Mouse (Mus musculus) heart, embryonic 11.5 days (tissue): Measurements from ENCODE around the gene Atg2b. TPM values are rescaled to one million over a fixed set of nuclear protein-coding genes. Genes with fewer than 3 reads are reported as not detected.

Source experiments
- ATAC-seq: fragments of 200-750 bp; cut with Nextera tagmentation; replicated peaks from 2 replicates; pipeline ENCODE4 v1.8.0; 2017; ENCODE audit warnings: moderate library complexity; ENCODE audit not compliant: insufficient number of reproducible peaks, low FRiP score, low TSS enrichment
- H3K27ac ChIP-seq: fragments of 300-500 bp; sonication (generic); 2 replicates; pipeline ENCODE4 v1.5.1; 2014; ENCODE audit warnings: mild to moderate bottlenecking, low read depth, low read length
- H3K27me3 ChIP-seq: fragments of 300-500 bp; sonication (generic); 2 replicates; pipeline ENCODE4 v1.6.1; 2014; ENCODE audit warnings: mild to moderate bottlenecking, low read length, mixed read lengths; ENCODE audit not compliant: control insufficient read depth, insufficient read depth
- H3K36me3 ChIP-seq: fragments of 300-500 bp; sonication (generic); 2 replicates; pipeline ENCODE4 v1.6.1; 2014; ENCODE audit warnings: mild to moderate bottlenecking, low read length, moderate library complexity, mixed read lengths; ENCODE audit not compliant: control insufficient read depth, insufficient read depth
- H3K4me1 ChIP-seq: fragments of 300-500 bp; sonication (generic); 2 replicates; pipeline ENCODE4 v1.6.1; 2014; ENCODE audit warnings: low read length; ENCODE audit not compliant: control insufficient read depth, insufficient read depth
- H3K4me2 ChIP-seq: fragments of 300-500 bp; sonication (generic); 2 replicates; pipeline ENCODE4 v1.6.1; 2014; ENCODE audit warnings: mild to moderate bottlenecking, moderate library complexity
- H3K4me3 ChIP-seq: fragments of 300-500 bp; sonication (generic); 2 replicates; pipeline ENCODE4 v1.5.1; 2014; ENCODE audit warnings: low read depth, low read length
- H3K9ac ChIP-seq: fragments of 300-500 bp; sonication (generic); 2 replicates; pipeline ENCODE4 v1.6.1; 2014; ENCODE audit warnings: mild to moderate bottlenecking, low read depth, low read length, moderate library complexity
- H3K9me3 ChIP-seq: fragments of 300-500 bp; sonication (generic); replicated peaks from 2 replicates; pipeline ENCODE4 v1.6.1; 2016; ENCODE audit warnings: low read length; ENCODE audit not compliant: control insufficient read depth
- WGBS: fragments of 180-500 bp; shearing (Covaris S2); extraction: QIAGEN DNeasy Blood & Tissue Kit; methylation state at CpG from one replicate; pipeline ENCODE4 v1.1.7; 2014; ENCODE audit not compliant: insufficient replicate concordance; 5-methylcytosine and 5-hydroxymethylcytosine counted together
- polyA plus RNA-seq: library from polyadenylated mRNA; unstranded; fragments of >200 nt; fragmentation: Nextera tagmentation; extraction: Ambion mirVana; gene quantifications from 2 replicates; pipeline ENCODE4 v1.2.1, GENCODE M21; 2014

The Atg2b gene
- polyA plus RNA-seq, 1 experiment from 2014 or later, result 12.2 TPM

GRCm38 (mm10) chr12:105611748-105612147, 73.3 kb downstream of the Atg2b start:
- H3K36me3 ChIP-seq, result peaks cover 4% of the 10 kb centered on the region; the same call in 1 of the 2 replicates
- H3K27ac ChIP-seq, result no peak overlapping the region
- H3K4me1 ChIP-seq, result peaks cover 3% of the 10 kb centered on the region; the same call in 1 of the 2 replicates
- H3K4me2 ChIP-seq, result no peak overlapping the region
- no peak for ATAC-seq
- no peak overlapping the region for H3K4me3 ChIP-seq
- 15% methylated on average over 7 of the region's 7 CpGs for WGBS
- no peak overlapping the region for H3K9ac ChIP-seq
- no peaks in the 10 kb centered on the region for H3K27me3 ChIP-seq
- no peaks in the 10 kb centered on the region for H3K9me3 ChIP-seq

DNA sequence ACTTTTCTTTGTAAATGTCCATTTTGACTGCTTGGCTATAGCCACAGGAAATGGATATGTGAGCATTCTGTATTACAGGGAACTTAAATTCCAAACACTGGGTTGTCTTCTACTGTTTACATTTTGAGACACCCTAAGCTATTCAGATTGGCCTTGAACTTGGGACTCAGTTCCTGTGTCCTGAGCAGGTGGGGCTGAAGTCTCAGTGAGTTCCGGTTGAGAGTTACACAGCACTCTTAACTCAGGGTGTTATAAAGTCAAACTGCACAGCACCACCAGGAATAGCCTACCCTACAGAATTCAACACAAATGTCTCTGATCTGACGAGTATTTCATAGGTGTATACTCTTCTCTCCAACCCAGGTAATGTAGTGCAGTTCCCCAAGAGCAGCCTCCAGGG, 74.0 kb downstream of the Atg2b start:
- Histone ChIP-seq H3K9ac (no peak overlapping the region), H3K4me3 (no peak overlapping the region), H3K27me3 (no peaks in the 10 kb centered on the region), H3K9me3 (no peaks in the 10 kb centered on the region), H3K27ac (no peak overlapping the region), H3K4me2 (no peak overlapping the region), H3K4me1 (peaks cover 3% of the 10 kb centered on the region; the same call in 1 of the 2 replicates), H3K36me3 (no peaks in the 10 kb centered on the region)
- WGBS, result 87% methylated on average over 2 of the region's 2 CpGs
- no peak for ATAC-seq

DNA sequence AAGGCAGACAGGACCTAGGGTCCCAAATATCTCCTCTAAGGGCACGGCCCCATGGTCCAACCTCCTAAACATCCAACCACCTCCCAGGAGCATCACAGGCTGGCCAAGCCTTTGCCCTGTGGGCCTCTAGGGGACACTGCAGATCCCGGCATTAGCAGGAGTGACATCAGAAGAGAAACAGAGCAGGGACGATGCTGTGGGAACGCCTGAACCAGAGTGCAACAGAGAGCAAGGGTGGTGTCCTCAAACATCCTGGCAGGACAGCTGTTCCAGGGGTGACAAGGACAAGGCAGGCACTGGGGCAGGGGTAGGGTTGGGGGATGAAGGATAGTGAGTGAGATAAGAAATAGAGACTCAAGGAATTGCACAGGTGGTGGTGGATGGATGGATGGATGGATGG, 78.1 kb downstream of the Atg2b start:
- Histone ChIP-seq H3K27ac (no peak overlapping the region), H3K9me3 (no peaks in the 10 kb centered on the region), H3K9ac (no peak overlapping the region), H3K4me2 (no peak overlapping the region), H3K4me3 (no peak overlapping the region), H3K4me1 (no peaks in the 10 kb centered on the region), H3K36me3 (no peaks in the 10 kb centered on the region), H3K27me3 (no peaks in the 10 kb centered on the region)
- 67% methylated on average over 4 of the region's 4 CpGs for WGBS
- ATAC-seq, result no peak

DNA sequence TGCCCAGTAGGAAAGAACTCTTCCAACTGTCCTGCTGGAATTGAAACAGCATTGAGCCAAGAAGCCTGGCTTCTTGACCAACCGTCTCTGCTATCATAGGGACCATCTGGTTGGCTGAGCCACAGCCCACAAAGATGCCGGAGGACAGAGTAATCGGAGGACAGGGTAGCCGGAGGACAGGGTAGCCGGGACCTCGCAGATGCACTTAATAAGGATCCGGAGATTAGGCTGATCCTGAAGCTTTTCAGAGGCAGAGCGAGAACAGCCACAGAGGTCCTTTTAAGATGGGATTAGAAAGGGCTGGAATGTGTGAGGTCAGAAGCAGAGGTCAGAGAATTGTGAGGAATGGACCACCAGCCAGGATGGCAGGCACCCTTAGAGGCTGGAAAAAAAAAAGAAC, 79.8 kb downstream of the Atg2b start:
- H3K9me3 ChIP-seq, result no peaks in the 10 kb centered on the region
- H3K9ac ChIP-seq, result no peak overlapping the region
- H3K4me2 ChIP-seq, result no peak overlapping the region
- H3K27me3 ChIP-seq, result no peaks in the 10 kb centered on the region
- no peak for ATAC-seq
- H3K4me3 ChIP-seq, result no peak overlapping the region
- no peak overlapping the region for H3K27ac ChIP-seq
- H3K4me1 ChIP-seq, result no peaks in the 10 kb centered on the region
- WGBS, result 37% methylated on average over 8 of the region's 8 CpGs
- H3K36me3 ChIP-seq, result no peaks in the 10 kb centered on the region

DNA sequence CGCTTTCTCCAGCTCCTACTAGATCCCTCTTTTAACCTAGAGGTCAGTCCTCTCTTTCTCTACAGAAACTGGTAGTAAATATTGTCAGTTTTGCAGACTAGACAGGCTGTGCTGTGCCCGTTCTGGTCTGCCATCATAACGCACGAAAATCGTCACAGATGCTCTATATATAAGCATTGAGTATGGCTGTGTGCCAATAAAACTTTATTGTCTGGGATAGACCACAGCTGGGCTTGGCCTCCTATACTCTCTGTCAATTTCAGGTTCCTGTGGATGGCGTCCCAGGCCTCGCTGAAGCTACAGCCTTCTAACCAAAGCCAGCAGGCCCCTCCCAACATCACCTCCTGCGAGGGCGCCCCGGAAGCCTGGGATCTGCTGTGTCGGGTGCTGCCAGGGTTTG, 81.1 kb downstream of the Atg2b start:
- Histone ChIP-seq H3K27ac (no peak overlapping the region), H3K36me3 (no peaks in the 10 kb centered on the region), H3K4me1 (no peaks in the 10 kb centered on the region), H3K9ac (no peak overlapping the region), H3K4me3 (no peak overlapping the region), H3K4me2 (no peak overlapping the region), H3K9me3 (no peaks in the 10 kb centered on the region), H3K27me3 (no peaks in the 10 kb centered on the region)
- WGBS, result 86% methylated on average over 11 of the region's 11 CpGs
- ATAC-seq, result no peak

DNA sequence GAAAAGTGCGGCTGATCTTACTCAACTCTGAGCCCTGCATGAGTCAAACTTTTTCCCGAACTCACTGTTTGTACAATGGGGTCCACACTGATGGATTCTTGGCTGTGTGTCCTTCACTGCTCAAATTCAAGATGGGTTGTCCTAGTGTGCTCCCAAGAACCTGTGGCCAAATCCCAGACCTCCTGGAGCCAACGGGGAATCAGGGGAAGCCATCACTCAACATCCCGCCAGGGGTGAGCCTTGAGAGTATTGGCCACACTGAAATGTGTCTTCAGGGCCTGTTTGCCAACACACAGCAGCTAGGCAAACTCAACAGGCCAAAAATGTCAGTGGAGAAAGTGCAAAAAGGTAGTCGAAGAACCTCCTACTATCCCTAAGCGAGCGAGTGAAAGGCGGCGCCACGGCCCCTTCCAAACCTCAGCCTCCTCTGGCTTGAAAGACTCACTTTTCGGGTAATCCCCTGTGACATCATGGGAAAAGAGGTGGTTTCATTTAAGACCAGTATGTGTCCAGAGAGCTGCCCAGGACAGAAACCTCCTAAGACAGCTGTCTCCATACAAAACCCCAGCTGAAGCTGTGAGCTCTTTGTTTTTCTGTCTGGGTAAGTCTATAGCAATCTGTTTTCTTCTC, 82.3 kb downstream of the Atg2b start, which contains the start of gene Bdkrb1:
Bdkrb1 (plus strand) TSS at position 505 of the 630 bp plus-strand sequence.
- 83% methylated on average over 11 of the region's 11 CpGs for WGBS
- H3K9me3 ChIP-seq, result no peaks in the 10 kb centered on the region
- ATAC-seq, result no peak

GRCm38 (mm10) chr12:105601586-105601985, 83.4 kb downstream of the Atg2b start:
- Histone ChIP-seq H3K4me3 (no peak overlapping the region), H3K4me2 (no peak overlapping the region), H3K9ac (no peak overlapping the region), H3K36me3 (no peaks in the 10 kb centered on the region), H3K4me1 (no peaks in the 10 kb centered on the region), H3K9me3 (no peaks in the 10 kb centered on the region), H3K27me3 (no peaks in the 10 kb centered on the region), H3K27ac (no peak overlapping the region)
- 52% methylated on average over 6 of the region's 6 CpGs for WGBS
- no peak for ATAC-seq

More for the DNA sequence above, 82.3 kb downstream of the Atg2b start, which contains the start of gene Bdkrb1:
- Histone ChIP-seq H3K27ac (no peak within 1 kb of the TSS), H3K9ac (no peak within 1 kb of the TSS), H3K4me2 (no peak within 1 kb of the TSS), H3K27me3 (no peaks in the 10 kb centered on the region), H3K4me1 (no peaks in the 10 kb centered on the region), H3K36me3 (no peaks in the 10 kb centered on the region), H3K4me3 (no peak within 1 kb of the TSS)

GRCm38 (mm10) chr12:105599098-105599497, 85.9 kb downstream of the Atg2b start:
- no peaks in the 10 kb centered on the region for H3K36me3 ChIP-seq
- no peaks in the 10 kb centered on the region for H3K9me3 ChIP-seq
- 0 out of 2 replicates have a peak, but pooled peaks cover 5% of the 10 kb centered on the region for H3K4me1 ChIP-seq
- WGBS, result 70% methylated on average over 5 of the region's 5 CpGs
- no peak for ATAC-seq
- no peak overlapping the region for H3K4me2 ChIP-seq
- no peak overlapping the region for H3K4me3 ChIP-seq
- H3K9ac ChIP-seq, result no peak overlapping the region
- H3K27me3 ChIP-seq, result no peaks in the 10 kb centered on the region
- no peak overlapping the region for H3K27ac ChIP-seq

DNA sequence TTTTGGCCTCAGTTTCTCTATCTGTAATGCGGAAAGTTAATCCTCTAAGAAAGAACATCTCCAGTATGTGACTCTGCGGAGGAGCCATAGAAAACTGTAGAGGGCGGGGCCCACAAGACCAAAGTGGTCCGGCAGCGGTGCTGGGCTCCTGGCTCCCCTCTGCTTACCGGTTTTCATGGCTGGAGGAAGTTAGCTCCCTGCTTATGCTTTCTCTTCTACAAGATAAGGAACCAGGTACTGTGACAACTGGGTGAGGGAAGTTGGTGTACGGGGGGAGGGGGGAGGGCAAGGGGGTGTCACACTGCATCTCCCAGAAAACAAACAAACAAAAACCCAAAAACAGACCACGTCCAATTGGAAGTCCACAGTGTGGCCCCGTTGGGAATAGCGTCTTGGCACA, 86.5 kb downstream of the Atg2b start:
- no peaks in the 10 kb centered on the region for H3K27me3 ChIP-seq
- H3K4me2 ChIP-seq, result no peak overlapping the region
- H3K36me3 ChIP-seq, result no peaks in the 10 kb centered on the region
- H3K9ac ChIP-seq, result no peak overlapping the region
- no peaks in the 10 kb centered on the region for H3K9me3 ChIP-seq
- H3K4me1 ChIP-seq, result 0 out of 2 replicates have a peak, but pooled peaks cover 5% of the 10 kb centered on the region
- WGBS, result 70% methylated on average over 10 of the region's 10 CpGs
- no peak overlapping the region for H3K4me3 ChIP-seq
- no peak overlapping the region for H3K27ac ChIP-seq
- no peak for ATAC-seq
